Mouse (Mus musculus): Measurements from ENCODE around the gene Maml2.

Maml2 gene

GRCm38 (mm10) chr9:13492807-13493206 lies 195.1 kb downstream of the Maml2 start:
- DNase-seq (ENCODE audit: low spot score in 2 of 2): no peak

- no peak for DNase-seq (ENCODE audit: low spot score in 2 of 2)
Observed at GRCm38 (mm10) chr9:13493746-13494145, 196.0 kb downstream of the Maml2 start.

DNA sequence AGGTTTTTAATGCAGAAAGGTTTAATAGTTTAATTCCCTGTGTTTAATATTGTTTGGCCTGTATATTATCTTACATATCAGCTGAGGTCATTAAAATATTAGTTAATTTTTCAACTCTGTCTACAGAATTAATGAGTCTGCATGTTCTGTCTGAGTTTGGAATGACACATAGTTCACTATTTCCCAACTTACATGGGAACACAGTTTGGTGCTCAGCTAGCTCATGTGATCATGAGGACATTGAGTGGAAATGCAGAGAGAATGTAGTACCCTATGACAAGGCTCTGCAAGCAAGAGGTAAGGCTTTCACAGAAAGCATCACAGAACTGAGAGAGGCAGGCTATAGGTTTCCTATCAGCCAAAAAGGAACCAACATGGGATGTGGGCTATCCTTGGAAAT lies 197.8 kb downstream of the Maml2 start:
- no peak for DNase-seq (ENCODE audit: low spot score in 2 of 2)

GRCm38 (mm10) chr9:13497016-13497415 lies 199.3 kb downstream of the Maml2 start:
- DNase-seq (ENCODE audit: low spot score in 2 of 2): no peak

DNA sequence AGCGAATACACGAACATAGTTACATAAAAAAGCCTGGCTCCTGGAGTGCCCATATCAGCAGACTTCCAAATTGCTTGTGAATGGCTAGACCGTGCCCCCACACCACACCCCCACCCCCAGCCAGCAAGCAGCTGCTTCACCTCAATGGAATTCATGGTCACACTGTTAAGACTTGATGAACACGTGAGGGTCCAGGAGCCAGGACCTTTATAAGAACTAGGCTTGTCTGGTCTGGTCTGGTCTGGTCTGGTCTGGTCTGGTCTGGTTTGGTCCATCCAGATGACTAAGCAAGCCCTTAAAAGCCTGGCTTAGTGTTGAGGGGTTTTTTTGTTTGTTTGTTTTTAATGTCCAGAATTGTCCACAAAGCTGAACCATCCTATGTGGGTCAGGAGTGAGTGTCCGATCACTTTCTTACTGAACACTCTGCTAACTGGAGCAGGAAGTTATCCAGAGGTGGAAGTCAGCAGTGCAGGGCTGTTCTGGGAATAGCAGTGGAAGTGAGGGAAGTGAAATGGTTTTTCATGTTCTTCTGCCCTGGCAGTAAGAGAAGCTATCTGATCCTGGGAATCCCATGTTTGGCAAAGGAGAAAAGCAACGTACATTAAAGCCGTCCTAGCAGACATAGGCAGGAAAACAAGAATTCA lies 200.1 kb downstream of the Maml2 start:
- no peak for DNase-seq (ENCODE audit: low spot score in 2 of 2)

DNA sequence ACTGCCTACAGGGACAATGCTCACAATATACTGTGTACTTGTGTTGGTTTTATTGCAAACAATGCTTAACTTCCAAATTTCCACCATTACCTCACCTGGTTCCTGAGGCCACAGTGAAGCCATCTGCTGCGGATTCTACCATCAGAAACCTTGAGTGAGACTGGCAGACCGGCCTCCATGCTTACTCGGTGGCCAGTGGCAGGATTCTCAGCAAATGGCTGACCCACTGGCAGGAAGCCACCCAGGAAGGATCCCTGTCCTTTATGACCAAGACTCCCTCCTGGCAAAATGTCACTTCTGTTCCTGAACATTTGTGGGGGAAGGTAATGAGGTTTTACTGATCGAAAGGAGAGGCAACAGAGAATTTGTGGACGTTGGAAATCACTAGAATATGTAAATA lies 202.3 kb downstream of the Maml2 start:
- DNase-seq (ENCODE audit: low spot score in 2 of 2): no peak

DNA sequence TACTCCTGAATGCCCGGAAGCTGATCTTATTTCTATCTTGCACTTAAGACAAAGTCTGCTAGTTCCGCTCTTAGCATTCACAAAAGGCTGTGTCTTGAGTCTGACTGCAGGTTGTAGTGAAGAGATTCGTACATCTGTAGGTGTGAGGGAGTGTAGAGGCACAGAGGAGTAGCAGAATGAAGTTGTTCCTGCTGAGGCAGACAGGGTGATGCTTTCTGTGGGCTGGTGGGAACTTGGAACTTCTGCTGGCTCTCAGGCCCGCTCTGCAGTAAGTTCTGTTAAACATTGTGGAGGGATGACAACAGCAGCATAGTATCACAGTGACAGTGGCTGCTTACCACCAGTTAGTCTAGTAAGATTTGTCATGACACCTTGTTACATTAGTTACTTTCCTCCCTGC lies 207.3 kb downstream of the Maml2 start:
- no peak for DNase-seq (ENCODE audit: low spot score in 2 of 2)

- no peak for DNase-seq (ENCODE audit: low spot score in 2 of 2)
Observed at GRCm38 (mm10) chr9:13506956-13507821, 209.4 kb downstream of the Maml2 start.

- DNase-seq (ENCODE audit: low spot score in 2 of 2): no peak
Observed at GRCm38 (mm10) chr9:13507822-13508188, 210.0 kb downstream of the Maml2 start.

DNA sequence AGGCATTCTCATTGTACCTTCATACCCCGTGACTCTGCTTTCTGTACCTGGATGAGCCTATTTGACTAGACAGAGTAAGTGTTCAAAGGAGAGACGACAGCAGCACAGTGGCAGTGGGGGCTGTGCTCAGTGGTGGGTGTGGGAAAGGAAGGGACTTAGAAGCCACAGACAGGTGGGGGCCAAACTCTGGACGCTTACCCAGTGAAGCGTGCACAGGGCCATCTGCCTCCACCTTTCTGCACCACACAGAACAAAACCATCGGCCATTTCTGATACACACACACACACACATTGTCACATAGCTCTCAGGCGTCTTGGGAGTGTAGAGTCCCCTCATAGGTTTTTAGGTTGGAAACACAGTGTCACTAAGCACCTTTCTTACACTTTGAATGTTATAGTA lies 212.0 kb downstream of the Maml2 start:
- DNase-seq (ENCODE audit: low spot score in 2 of 2): peak in 1 of 2 experiments; percentile 7

GRCm38 (mm10) chr9:13510621-13511369 lies 213.0 kb downstream of the Maml2 start:
- DNase-seq (ENCODE audit: low spot score in 2 of 2): peak in 1 of 2 experiments; percentile 5

DNA sequence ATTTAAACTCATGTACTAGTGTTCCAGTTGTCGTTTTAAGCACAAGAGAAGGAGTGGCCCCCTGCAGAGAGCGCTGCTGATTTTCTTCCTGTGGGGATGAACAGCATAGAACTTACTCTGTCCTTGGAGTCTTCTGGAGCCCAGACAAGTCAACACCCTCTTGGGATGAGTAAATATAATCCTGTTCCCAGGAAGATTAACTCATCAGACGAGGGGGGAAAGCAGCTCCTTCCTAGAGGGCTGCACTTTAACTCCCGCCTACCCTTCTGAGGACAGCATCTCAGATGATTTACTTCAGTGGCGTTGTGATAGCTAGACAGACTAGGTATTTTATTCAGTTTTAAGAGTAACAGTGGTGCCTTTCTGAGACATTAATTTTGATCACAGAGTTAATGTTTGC lies 215.4 kb downstream of the Maml2 start:
- no peak for DNase-seq (ENCODE audit: low spot score in 2 of 2)

DNA sequence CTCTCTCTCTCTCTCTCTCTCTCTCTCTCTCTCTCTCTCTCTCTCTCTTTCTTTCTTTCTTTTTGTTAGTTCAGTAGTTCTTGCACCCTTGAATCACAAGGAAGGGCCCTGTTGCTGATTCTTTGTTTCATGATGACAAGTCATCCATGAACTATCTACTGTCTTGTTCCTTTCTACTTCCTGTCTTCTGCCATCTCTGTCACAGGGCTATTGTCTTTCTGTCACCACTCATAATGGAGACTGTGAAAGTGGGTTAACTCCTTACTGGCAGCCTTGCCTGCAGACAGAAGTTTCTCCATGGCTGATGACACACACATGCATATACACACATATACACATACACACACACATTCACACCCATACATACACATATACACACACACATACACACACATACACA lies 216.7 kb downstream of the Maml2 start:
- DNase-seq (ENCODE audit: low spot score in 2 of 2): no peak

DNA sequence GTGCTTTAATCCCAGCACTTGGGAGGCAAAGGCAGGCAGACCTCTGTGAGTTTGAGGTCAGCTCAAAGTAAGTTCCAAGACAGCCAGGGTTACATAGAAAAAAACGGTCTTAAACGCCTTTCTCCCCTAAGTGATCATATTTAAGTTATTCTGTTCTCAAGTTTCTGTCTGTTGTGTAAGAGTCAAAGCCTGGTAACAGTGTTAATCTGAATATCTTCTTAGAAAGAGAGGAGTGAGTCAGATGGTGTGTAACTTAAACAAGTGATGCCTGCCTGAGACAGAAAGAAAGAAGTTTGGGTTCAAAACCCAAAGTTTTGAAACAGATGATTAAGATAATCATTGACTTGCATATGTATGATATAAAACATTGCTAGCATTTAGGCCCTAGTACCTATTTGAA lies 218.2 kb downstream of the Maml2 start:
- DNase-seq (ENCODE audit: low spot score in 2 of 2): no peak

GRCm38 (mm10) chr9:13518031-13518430 lies 220.3 kb downstream of the Maml2 start:
- DNase-seq (ENCODE audit: low spot score in 2 of 2): no peak

- no peak for DNase-seq (ENCODE audit: low spot score in 2 of 2)
Observed at GRCm38 (mm10) chr9:13518441-13518971, 220.7 kb downstream of the Maml2 start.

DNA sequence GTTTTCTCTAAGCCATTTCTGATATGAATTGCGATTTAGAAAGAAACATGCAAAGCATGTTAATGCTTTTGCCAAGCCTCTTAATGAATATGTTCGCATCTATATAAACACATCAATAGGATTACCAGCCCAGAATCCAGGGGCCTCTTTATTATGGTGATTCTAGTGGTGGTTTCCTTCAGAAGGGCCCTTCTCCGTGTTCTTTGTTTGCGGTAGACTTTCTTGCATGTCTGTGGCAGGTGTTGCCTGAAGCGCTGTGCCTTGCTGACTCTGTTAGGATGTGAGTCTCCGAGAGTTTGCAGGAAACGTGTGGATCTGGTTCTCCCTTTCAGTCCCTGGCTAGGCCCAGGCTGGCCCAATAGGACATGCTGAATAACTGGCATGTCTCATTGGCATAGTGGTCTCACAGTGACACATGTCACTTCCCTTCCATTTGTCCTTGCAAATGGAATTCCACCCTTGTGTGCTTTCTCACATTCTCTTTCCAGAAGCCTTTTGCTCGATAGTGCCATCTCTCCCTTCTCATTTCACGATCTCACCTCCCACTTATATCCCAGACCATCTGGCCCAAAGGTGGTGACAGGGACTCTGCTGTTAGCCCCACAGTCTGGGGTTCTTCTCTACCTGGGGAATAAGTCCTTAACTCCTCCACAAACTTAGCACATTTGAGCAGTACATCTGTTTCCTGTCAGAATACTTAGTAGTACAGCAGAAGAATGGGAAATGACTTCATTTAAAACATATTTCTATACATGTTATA lies 224.5 kb downstream of the Maml2 start:
- DNase-seq (ENCODE audit: low spot score in 2 of 2): no peak

- DNase-seq (ENCODE audit: low spot score in 2 of 2): no peak
Observed at GRCm38 (mm10) chr9:13523046-13523445, 225.3 kb downstream of the Maml2 start.

- DNase-seq (ENCODE audit: low spot score in 2 of 2): no peak
Observed at GRCm38 (mm10) chr9:13525075-13525474, 227.3 kb downstream of the Maml2 start.

- DNase-seq (ENCODE audit: low spot score in 2 of 2): no peak
Observed at GRCm38 (mm10) chr9:13525561-13526255, 228.0 kb downstream of the Maml2 start.

DNA sequence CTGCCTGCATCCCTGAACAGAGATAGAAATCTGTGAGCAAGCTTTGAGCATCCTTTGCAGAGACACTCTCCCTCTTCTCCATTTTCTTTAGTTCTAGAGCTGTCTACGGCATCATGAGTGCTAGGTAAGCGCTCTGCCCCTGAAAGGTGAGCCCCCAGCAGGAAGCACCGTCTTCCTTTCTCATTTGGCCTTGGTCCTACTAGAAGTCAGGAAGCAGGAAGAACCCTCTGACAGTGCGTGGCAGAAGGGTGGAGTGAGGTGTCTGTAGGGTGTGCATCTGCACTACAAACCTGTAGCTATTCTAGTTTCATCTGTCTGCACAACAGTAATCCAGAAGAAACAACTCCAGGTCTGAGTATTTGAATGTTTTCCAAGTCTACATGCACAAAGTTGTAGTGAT lies 232.8 kb downstream of the Maml2 start:
- no peak for DNase-seq (ENCODE audit: low spot score in 2 of 2)
